Mouse (Mus musculus) urinary bladder, adult 18-20 months (tissue): Measurements from ENCODE around the gene Olfr1278.
"Not testable (repeated sequence)": the region's sequence is repeated elsewhere in the genome, so short reads cannot be mapped to it uniquely, and the experiment has no call there.

ENCODE experiments used
- DNase-seq, 2 experiments: peaks; one replicate each; pipeline ENCODE4 v3.0.0; 2022; ENCODE audit warnings: low spot score in 2 of 2, mixed read lengths in 2 of 2

The Olfr1278 gene

DNA sequence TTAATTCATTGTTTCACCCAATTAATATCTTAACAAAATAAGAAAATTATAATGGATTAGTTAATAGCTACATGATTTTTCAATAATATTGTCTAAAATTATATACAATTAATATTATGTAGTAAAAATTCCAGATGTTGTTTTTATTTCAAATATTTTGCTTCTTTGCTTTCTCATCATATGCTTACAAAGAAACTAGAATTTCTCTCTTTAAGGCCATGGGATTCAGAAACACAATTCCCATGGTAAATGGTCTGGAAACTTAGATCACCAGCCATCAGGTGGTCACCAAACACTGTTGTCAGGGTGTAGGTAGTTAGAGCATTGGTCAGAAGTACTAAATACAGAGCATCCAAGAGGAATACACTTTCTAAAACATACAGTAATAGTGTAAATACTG is at the start of gene Olfr1278:
Gene Olfr1278 (plus strand): TSS at position 301 of the 400 bp plus-strand sequence.
- DNase-seq, result no peak

DNA sequence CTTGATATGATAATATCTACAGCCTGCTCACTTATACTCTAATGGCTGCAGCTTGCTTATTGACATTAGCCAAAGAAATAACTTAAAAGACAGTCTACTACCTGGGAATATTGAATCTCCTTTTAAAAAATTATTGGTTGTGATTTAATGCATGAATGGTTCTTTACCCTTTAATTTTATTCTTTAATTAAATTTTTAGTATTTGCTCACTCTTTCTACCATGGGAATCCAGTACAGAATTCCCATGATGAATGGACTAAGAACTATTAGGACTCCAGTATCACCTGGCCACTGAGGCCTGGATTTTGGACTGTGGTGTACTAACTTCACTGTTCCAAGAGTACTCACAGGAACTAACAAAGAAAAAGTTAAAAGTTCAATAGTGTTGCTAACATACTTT is 35.7 kb upstream of the Olfr1278 start, which contains the start of gene Olfr1276:
Gene Olfr1276 (plus strand): TSS at position 301 of the 400 bp plus-strand sequence.
- no peak for DNase-seq

DNA sequence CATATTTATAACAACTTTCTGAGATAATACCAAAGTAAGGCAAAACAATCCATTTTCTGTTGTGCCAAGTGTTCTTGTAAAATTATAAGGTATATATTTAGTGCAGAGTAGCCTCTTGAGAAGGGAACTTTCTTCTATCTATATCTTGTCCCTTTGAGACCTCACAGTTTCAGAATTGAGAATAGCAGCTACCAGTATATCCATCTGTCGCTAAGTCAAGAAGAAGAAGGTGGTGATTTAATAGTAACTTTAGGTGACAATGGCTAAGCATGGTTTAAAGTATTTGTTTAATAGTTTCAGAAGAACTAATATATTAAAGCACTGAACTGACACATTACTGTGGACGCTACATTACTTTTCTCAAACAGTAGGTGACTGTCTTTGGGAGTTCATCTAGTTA is 15.9 kb upstream of the Olfr1278 start, which contains the start of gene Olfr1277:
Gene Olfr1277 (minus strand): TSS at position 101 of the 400 bp plus-strand sequence.
- no peak for DNase-seq

DNA sequence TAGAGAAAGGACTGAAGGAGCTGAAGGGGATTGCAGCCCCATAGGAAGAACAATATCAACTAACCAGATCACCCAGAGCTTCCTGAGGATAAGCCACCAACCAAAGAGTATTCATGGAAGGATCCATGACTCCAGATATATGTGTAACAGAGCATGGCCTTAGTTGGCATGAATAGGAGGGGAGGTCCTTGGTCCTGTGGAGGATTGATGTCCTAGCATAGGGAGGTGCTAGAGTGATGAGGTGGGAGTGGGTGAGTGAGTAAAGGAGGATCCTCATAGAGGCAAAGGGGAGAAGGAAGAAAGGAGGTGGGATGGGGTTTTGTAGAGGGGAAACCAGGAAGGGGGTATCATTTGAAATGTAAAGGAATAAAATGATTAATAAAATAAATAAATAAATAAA is 8.6 kb downstream of the Olfr1278 start:
- no peak for DNase-seq

DNA sequence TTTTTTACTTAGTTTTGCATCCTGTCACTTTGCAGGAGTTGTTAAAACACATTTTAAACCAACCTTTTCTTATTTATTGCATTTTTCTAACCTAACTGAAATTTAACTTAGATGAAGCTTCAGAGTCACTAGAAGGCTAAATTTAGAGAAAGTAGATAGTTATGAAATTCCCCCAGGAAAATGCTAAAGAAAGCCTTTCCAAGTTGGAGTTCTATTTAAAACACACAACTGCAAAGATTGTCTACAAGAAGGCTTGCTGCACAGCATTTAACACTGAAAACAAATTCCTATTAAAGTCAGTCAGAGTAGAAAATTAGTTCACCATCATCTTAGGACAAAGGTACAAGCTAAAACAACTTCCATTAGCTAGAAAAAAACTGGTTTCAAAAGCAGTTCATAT is 10.4 kb downstream of the Olfr1278 start, which contains the start of gene Olfr1279:
Gene Olfr1279 (plus strand): TSS at position 262 of the 400 bp plus-strand sequence.
- DNase-seq, result no peak

DNA sequence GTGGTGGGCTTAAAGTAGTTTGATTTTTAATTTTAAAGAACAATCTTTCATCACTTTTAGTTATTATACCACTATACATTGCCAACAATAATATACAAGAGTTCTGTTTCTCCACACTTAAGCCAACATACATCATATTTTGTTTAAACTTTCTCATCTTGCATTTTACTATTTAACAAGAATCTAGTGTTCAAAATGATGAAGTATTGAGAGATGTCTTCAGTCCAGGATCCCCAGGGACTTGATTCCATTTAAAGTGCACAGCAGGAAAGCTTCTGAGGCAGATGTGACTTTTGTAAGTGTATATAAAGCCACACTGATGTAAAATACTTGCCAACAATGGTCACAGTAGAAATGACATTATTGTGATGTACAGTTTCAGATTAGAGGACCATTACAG is 23.8 kb downstream of the Olfr1278 start, which contains the start of gene Olfr1280:
Gene Olfr1280 (plus strand): TSS at position 301 of the 400 bp plus-strand sequence.
- DNase-seq, result no peak

DNA sequence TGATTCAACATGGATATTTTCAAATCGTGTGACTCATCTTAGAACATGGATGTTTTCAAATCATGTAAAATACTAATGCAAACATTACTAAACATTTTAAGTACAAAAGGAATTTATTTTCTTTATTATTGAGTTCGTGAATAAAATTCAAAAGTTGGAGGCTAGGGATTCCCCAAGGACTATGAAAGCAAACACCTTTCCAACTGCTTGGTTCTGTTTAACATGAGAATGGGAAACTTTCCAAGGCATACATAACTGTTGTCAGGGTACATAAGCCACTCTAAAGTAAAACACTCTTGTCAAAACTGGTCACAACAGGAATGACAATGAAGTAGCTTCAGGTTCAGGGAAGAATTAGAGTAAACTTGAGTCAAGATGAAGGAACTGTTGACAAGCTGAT is 36.3 kb downstream of the Olfr1278 start, which contains the start of gene Olfr1281:
Gene Olfr1281 (plus strand): TSS at position 301 of the 400 bp plus-strand sequence.
- DNase-seq, result no peak

GRCm38 (mm10) chr2:111333721-111334120 is 43.8 kb downstream of the Olfr1278 start:
- not testable (repeated sequence) for DNase-seq

GRCm38 (mm10) chr2:111335976-111336375 is 46.0 kb downstream of the Olfr1278 start, which contains the start of gene Olfr1282:
Gene Olfr1282, minus strand, starts transcription at chr2:111336076.
- DNase-seq, result no peak
